Mouse (Mus musculus) limb, embryonic 15.5 days (tissue): Measurements from ENCODE around the gene Cyp2d9. TPM values are rescaled to one million over a fixed set of nuclear protein-coding genes. Genes with fewer than 3 reads are reported as not detected.
"Not testable (repeated sequence)": the region's sequence is repeated elsewhere in the genome, so short reads cannot be mapped to it uniquely, and the experiment has no call there.

ENCODE experiments used
- ATAC-seq: fragments of 200-750 bp; cut with Nextera tagmentation; 2 replicates; pipeline ENCODE4 v1.8.0; 2017; ENCODE audit warnings: low read depth, moderate TSS enrichment; ENCODE audit not compliant: insufficient number of reproducible peaks, low FRiP score, low TSS enrichment
- H3K27ac ChIP-seq: fragments of 300-500 bp; sonication (generic); 2 replicates; pipeline ENCODE4 v1.5.1; 2015; ENCODE audit warnings: moderate library complexity, mild to moderate bottlenecking, inconsistent platforms
- H3K27me3 ChIP-seq: fragments of 300-500 bp; sonication (generic); 2 replicates; pipeline ENCODE4 v1.6.1; 2015; ENCODE audit warnings: inconsistent platforms
- H3K36me3 ChIP-seq: fragments of 300-500 bp; sonication (generic); 2 replicates; pipeline ENCODE4 v1.6.1; 2015; ENCODE audit warnings: inconsistent platforms
- H3K4me1 ChIP-seq: fragments of 300-500 bp; sonication (generic); 2 replicates; pipeline ENCODE4 v1.6.1; 2015; ENCODE audit warnings: inconsistent platforms
- H3K4me2 ChIP-seq: fragments of 300-500 bp; sonication (generic); 2 replicates; pipeline ENCODE4 v1.6.1; 2015; ENCODE audit warnings: mild to moderate bottlenecking, inconsistent platforms
- H3K4me3 ChIP-seq: fragments of 300-500 bp; sonication (generic); 2 replicates; pipeline ENCODE4 v1.5.1; 2015; ENCODE audit warnings: mild to moderate bottlenecking, inconsistent platforms
- H3K9ac ChIP-seq: fragments of 300-500 bp; sonication (generic); 2 replicates; pipeline ENCODE4 v1.6.1; 2015; ENCODE audit warnings: inconsistent platforms
- H3K9me3 ChIP-seq: fragments of 300-500 bp; sonication (generic); 2 replicates; pipeline ENCODE4 v1.6.1; 2016; ENCODE audit warnings: inconsistent platforms
- WGBS: fragments of 180-500 bp; shearing (Covaris S2); methylation state at CpG from one replicate; pipeline ENCODE4 v1.1.7; 2015; 5-methylcytosine and 5-hydroxymethylcytosine counted together
- microRNA-seq: library from miRNA; unstranded; fragments of <30 nt; microRNA quantifications from one replicate; pipeline ENCODE4, GENCODE M21; 2016
- polyA plus RNA-seq: library from polyadenylated mRNA; unstranded; fragments of >200 nt; fragmentation: Nextera tagmentation; extraction: Ambion mirVana; gene quantifications from 2 replicates; pipeline ENCODE4 v1.2.1, GENCODE M21; 2015

Gene Cyp2d9
- polyA plus RNA-seq, 1 experiment from 2014 or later = 0.23 TPM

DNA sequence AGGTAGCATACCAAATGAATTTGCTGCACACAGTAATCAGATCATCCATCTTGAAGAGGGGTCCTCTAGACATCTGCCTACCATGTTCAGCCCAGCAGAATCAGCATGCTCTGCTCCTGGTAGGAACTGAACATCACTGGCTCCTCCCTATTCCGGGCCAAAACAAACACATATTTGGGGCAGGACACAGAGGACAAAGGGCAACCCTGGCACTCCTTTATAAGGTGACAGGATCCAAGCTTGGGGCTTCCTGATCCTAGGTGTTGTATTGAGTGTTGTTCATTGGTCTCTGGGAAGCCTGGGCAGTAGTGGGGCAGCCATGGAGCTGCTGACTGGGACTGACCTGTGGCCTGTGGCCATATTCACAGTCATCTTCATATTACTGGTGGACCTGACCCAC, 18.9 kb downstream of the Cyp2d9 start:
- not testable (repeated sequence) for H3K4me3 ChIP-seq, H3K36me3 ChIP-seq, H3K4me1 ChIP-seq, H3K9me3 ChIP-seq, ATAC-seq, H3K27ac ChIP-seq, H3K9ac ChIP-seq, H3K4me2 ChIP-seq, H3K27me3 ChIP-seq
- WGBS = 73% methylated on average over 1 of the region's 1 CpGs

DNA sequence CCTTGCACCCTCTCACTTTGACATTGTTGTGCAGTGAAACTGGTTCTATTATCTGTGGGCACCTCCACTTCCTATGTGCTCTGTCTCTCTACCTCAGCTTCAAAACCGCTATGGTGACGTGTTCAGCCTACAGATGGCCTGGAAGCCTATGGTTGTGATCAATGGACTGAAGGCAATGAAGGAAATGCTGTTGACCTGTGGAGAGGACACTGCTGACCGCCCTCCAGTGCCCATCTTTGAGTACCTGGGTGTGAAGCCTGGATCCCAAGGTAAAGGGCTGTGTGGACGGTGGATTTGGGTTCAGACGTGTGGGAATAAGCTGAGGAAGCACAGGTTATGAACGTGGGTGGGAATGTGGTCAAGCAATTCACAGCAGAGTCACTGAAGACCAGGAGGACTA, 20.3 kb downstream of the Cyp2d9 start:
- H3K9ac ChIP-seq, H3K4me2 ChIP-seq, H3K4me3 ChIP-seq, H3K36me3 ChIP-seq, ATAC-seq, H3K9me3 ChIP-seq, H3K27me3 ChIP-seq, H3K27ac ChIP-seq, H3K4me1 ChIP-seq: not testable (repeated sequence)
- WGBS = 80% methylated on average over 6 of the region's 6 CpGs

DNA sequence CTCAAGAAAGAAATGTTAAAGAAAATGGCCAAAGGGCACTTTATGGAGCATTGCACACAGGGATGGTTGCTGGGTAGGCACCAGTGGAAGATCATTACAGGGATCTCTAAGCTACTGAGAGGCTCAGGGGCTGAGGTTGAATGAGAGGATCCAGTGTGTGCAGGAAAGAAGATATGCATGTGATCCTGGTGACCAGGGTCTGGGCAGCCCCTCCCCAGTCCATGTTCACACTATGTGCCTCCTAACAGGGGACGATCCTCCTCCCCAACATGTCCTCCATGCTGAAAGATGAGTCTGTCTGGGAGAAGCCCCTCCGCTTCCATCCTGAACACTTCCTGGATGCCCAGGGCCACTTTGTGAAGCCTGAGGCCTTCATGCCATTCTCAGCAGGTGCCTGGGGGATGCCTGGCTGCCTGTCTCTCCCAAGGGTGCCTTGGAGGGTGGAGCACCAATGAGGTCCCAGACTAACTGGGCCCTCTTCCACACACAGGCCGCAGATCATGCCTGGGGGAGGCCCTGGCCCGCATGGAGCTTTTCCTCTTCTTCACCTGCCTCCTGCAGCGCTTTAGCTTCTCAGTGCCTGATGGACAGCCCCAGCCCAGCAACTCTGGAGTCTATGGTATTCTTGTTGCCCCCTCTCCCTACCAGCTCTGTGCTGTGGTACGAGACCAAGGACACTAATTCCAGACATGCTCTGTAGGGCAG, 23.0 kb downstream of the Cyp2d9 start:
- 78% methylated on average over 6 of the region's 6 CpGs for WGBS
- not testable (repeated sequence) for H3K4me2 ChIP-seq, H3K4me1 ChIP-seq, H3K9ac ChIP-seq, H3K4me3 ChIP-seq, H3K9me3 ChIP-seq, H3K36me3 ChIP-seq, ATAC-seq, H3K27me3 ChIP-seq, H3K27ac ChIP-seq

DNA sequence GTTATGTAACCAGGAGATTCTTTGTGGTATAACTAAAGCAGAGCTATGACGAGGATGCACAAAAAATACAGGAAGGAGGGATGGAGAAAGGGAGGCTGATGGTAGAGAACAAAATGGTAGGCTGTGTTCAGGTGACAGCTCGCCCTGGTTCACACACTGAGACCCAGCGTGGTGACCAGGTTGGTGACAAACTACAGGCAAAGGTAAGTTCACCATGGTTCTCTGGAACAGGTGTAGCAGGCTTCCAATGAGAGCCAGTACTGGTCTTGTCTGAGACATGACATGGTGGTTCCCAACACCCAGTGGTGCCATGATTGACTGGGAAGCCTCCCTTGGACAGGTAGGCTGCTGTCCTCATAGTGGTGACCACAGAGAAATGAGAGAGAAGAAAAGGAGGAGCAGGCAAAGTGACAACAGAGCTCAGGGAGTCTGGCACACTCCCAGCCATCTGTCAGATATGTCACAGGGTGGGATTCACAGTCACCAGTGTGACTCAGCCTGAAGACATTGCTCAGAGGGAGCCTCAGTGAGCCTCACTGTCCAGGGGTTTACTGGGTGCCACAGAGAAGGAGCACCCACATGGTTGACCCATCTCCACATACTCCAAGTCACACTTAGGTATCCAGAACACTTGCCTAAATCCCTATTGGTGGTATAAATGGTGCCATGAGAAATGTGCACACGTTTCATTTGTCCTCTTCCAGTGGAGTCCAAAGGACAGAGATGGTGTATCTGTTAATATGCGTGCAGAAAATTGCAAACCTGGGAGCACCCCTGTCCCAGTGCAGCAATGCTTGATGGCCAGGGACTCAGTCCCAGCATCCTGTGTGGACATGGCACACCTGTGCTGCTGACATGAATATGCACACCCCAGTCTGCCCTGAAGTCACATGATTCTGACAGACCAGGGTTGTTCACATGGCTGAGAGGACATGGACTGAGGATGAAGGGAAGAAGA, 24.1 kb downstream of the Cyp2d9 start:
- no peak overlapping the region for H3K4me2 ChIP-seq
- H3K9me3 ChIP-seq = no peaks in the 10 kb centered on the region
- no peak for ATAC-seq
- no peaks in the 10 kb centered on the region for H3K36me3 ChIP-seq
- H3K4me3 ChIP-seq = no peak overlapping the region
- H3K27me3 ChIP-seq = no peaks in the 10 kb centered on the region
- no peak overlapping the region for H3K27ac ChIP-seq
- H3K4me1 ChIP-seq = no peaks in the 10 kb centered on the region
- no peak overlapping the region for H3K9ac ChIP-seq
- WGBS = 78% methylated on average over 5 of the region's 5 CpGs

DNA sequence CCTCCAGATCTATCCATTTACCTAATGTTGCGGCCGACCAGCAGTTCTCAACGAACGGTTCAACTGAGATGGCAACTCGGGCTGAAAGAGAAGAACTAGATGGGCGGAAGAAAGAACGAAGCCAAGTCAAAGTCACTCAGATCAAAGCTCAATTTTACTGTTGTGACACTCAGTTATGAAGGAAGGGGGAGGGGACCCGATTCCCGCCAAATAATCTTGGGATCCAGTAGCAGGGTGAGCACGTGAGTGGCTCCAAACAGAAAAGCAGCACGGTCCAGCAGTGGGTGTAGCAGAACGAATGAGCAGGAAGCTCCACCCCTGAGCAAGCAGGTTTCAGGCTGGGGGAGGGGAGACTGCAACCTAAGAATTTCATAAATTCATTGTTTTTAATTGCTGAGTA, 26.0 kb downstream of the Cyp2d9 start:
- not testable (repeated sequence) for ATAC-seq, H3K4me1 ChIP-seq
- 84% methylated on average over 12 of the region's 12 CpGs for WGBS

GRCm38 (mm10) chr15:82464701-82465100, 31.5 kb downstream of the Cyp2d9 start:
- H3K27ac ChIP-seq = no peak overlapping the region
- H3K4me1 ChIP-seq = no peaks in the 10 kb centered on the region
- no peaks in the 10 kb centered on the region for H3K9me3 ChIP-seq
- H3K27me3 ChIP-seq = no peaks in the 10 kb centered on the region
- H3K4me3 ChIP-seq = no peak overlapping the region
- H3K9ac ChIP-seq = no peak overlapping the region
- no peak overlapping the region for H3K4me2 ChIP-seq
- no peaks in the 10 kb centered on the region for H3K36me3 ChIP-seq
- no peak for ATAC-seq
- 68% methylated on average over 2 of the region's 2 CpGs for whole genome bisulfite sequencing

More for the DNA sequence above, 26.0 kb downstream of the Cyp2d9 start:
- not testable (repeated sequence) for H3K9me3 ChIP-seq, H3K27ac ChIP-seq, H3K27me3 ChIP-seq, H3K4me2 ChIP-seq, H3K36me3 ChIP-seq, H3K9ac ChIP-seq, H3K4me3 ChIP-seq

DNA sequence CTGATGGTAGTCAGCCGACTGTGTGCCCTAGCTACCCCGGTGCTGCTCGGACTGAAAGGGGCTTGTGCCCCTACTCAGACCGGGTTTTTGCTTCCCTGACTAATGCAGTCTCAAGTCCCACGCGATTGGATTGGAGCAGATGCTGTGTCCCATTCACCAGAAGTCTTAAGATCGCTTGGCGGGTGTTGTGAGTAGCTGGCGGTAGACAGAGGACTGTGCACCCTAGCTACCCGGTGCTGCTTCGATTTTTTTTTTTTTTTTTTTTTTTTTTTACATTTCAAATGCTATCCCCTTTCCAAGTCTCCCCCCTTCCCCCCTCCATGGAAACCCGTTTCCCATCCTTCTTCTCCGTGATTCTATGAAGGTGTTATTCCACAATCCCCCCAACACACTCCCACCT, 61.0 kb downstream of the Cyp2d9 start:
- H3K27ac ChIP-seq, ATAC-seq, H3K9me3 ChIP-seq, H3K36me3 ChIP-seq, H3K4me1 ChIP-seq, H3K27me3 ChIP-seq, H3K4me3 ChIP-seq, H3K9ac ChIP-seq, H3K4me2 ChIP-seq: not testable (repeated sequence)
- WGBS = 76% methylated on average over 13 of the region's 13 CpGs

Small RNA genes lying within 50 kb of the gene (microRNA-seq; reads per million reads assigned to microRNA genes)
- gene Gm25990 (not detected), gene Gm27331 (not detected), gene Gm27622 (not detected), gene Gm27825 (not detected), gene Mir7684 (not detected)

Other genes starting within 250 kb of the Cyp2d9 start
- gene Shisa8, start 220.6 kb upstream of the Cyp2d9 start, polyA plus RNA-seq = 0.25 and 0.40 TPM in 2 replicates
- 0.19 and 0.29 TPM in 2 replicates for gene Tnfrsf13c, start 209.1 kb upstream of the Cyp2d9 start, polyA plus RNA-seq
- 48.5 and 49.5 TPM in 2 replicates for gene Cenpm, start 188.7 kb upstream of the Cyp2d9 start, polyA plus RNA-seq
- gene 1500009C09Rik, start 181.0 kb upstream of the Cyp2d9 start, polyA plus RNA-seq = not detected in 2 replicates
- 5.5 and 8.4 TPM in 2 replicates for gene Sept3, start 158.5 kb upstream of the Cyp2d9 start, polyA plus RNA-seq
- 0.10 and 0.12 TPM in 2 replicates for gene Wbp2nl, start 134.5 kb upstream of the Cyp2d9 start, polyA plus RNA-seq
- 56.6 and 62.5 TPM in 2 replicates for gene Naga, start 94.5 kb upstream of the Cyp2d9 start, polyA plus RNA-seq
- gene Pheta2, start 94.5 kb upstream of the Cyp2d9 start, polyA plus RNA-seq = 22.9 and 25.0 TPM in 2 replicates
- 262 and 273 TPM in 2 replicates for gene Smdt1, start 94.5 kb upstream of the Cyp2d9 start, polyA plus RNA-seq
- 261 and 281 TPM in 2 replicates for gene Ndufa6, start 79.1 kb upstream of the Cyp2d9 start, polyA plus RNA-seq
- gene Cyp2d22, start 53.2 kb upstream of the Cyp2d9 start, polyA plus RNA-seq = 6.0 and 7.4 TPM in 2 replicates
- gene Cyp2d11, start 39.4 kb upstream of the Cyp2d9 start, polyA plus RNA-seq = not detected in 2 replicates
- not detected in 2 replicates for gene Cyp2d10, start 26.2 kb upstream of the Cyp2d9 start, polyA plus RNA-seq
- gene Cyp2d12, start 121.6 kb downstream of the Cyp2d9 start, polyA plus RNA-seq = not detected in 2 replicates
- not detected in 2 replicates for gene Cyp2d34, start 187.5 kb downstream of the Cyp2d9 start, polyA plus RNA-seq